Mouse (Mus musculus) thymus, postnatal 4 days (tissue): ENCODE results near the gene Scd2.
"Not testable (repeated sequence)": the region's sequence is repeated elsewhere in the genome, so short reads cannot be mapped to it uniquely, and the experiment has no call there.

Experiments
- DNase-seq: peaks from one replicate; pipeline ENCODE4 v3.0.0; 2021

Scd2 gene

GRCm38 (mm10) chr19:44316752-44317315, 23.4 kb downstream of the Scd2 start:
- DNase-seq: no peak

- DNase-seq: no peak
These were observed 23.9 kb downstream of the Scd2 start for GRCm38 (mm10) chr19:44317391-44317790.

- DNase-seq: no peak
These were observed 25.1 kb downstream of the Scd2 start for GRCm38 (mm10) chr19:44318545-44318944.

GRCm38 (mm10) chr19:44320316-44320715, 26.8 kb downstream of the Scd2 start:
- no peak for DNase-seq

GRCm38 (mm10) chr19:44321201-44321600, 27.7 kb downstream of the Scd2 start:
- DNase-seq: no peak

GRCm38 (mm10) chr19:44321631-44322030, 28.2 kb downstream of the Scd2 start:
- DNase-seq: no peak

- no peak for DNase-seq
These were observed 36.1 kb downstream of the Scd2 start for GRCm38 (mm10) chr19:44329566-44329965.

GRCm38 (mm10) chr19:44331128-44331527, 37.7 kb downstream of the Scd2 start:
- DNase-seq: not testable (repeated sequence)

GRCm38 (mm10) chr19:44331911-44332310, 38.4 kb downstream of the Scd2 start:
- no peak for DNase-seq

- no peak for DNase-seq
These were observed 38.9 kb downstream of the Scd2 start for GRCm38 (mm10) chr19:44332326-44332725.

GRCm38 (mm10) chr19:44332833-44333623, 39.6 kb downstream of the Scd2 start, which contains the start of gene Scd4:
TSS of gene Scd4 (plus strand) at chr19:44333092.
- DNase-seq: no peak

GRCm38 (mm10) chr19:44333991-44334390, 40.5 kb downstream of the Scd2 start:
- DNase-seq: no peak

GRCm38 (mm10) chr19:44335876-44336662, 42.6 kb downstream of the Scd2 start:
- DNase-seq: no peak

GRCm38 (mm10) chr19:44349689-44350088, 56.2 kb downstream of the Scd2 start:
- no peak for DNase-seq

- no peak for DNase-seq
These were observed 58.3 kb downstream of the Scd2 start for GRCm38 (mm10) chr19:44351756-44352155.
